Mouse (Mus musculus) brown adipose tissue, adult 24 weeks (tissue): Measurements from ENCODE around the gene Olfr190. TPM values are rescaled to one million over a fixed set of nuclear protein-coding genes. Genes with fewer than 3 reads are reported as not detected.

Source experiments
- polyA plus RNA-seq: library from polyadenylated mRNA; stranded (reverse); fragments of >200 nt; gene quantifications from 2 replicates; pipeline ENCODE4 v1.2.4, GENCODE M21; 2012; ENCODE audit not compliant: missing spikeins, insufficient read depth, insufficient read length

Gene Olfr190
- polyA plus RNA-seq, 1 experiment: not detected

Other genes with a start within 250 kb of the Olfr190 start
- gene Olfr177, start 203.2 kb downstream of the Olfr190 start, polyA plus RNA-seq: not detected in 2 replicates
- not detected in 2 replicates for gene Olfr178, start 185.9 kb downstream of the Olfr190 start, polyA plus RNA-seq
- gene Olfr181, start 149.2 kb downstream of the Olfr190 start, polyA plus RNA-seq: not detected in 2 replicates
- not detected in 2 replicates for gene Olfr180, start 148.6 kb downstream of the Olfr190 start, polyA plus RNA-seq
- gene Olfr183, start 82.6 kb downstream of the Olfr190 start, polyA plus RNA-seq: not detected in 2 replicates
- not detected in 2 replicates for gene Olfr186, start 47.7 kb downstream of the Olfr190 start, polyA plus RNA-seq
- not detected in 2 replicates for gene Olfr187, start 38.2 kb downstream of the Olfr190 start, polyA plus RNA-seq
- not detected in 2 replicates for gene Olfr191, start 11.8 kb upstream of the Olfr190 start, polyA plus RNA-seq
- gene Olfr193, start 33.9 kb upstream of the Olfr190 start, polyA plus RNA-seq: not detected in 2 replicates
- gene Olfr194, start 43.1 kb upstream of the Olfr190 start, polyA plus RNA-seq: not detected in 2 replicates
- not detected in 2 replicates for gene Olfr195, start 69.0 kb upstream of the Olfr190 start, polyA plus RNA-seq
- gene Olfr196, start 92.4 kb upstream of the Olfr190 start, polyA plus RNA-seq: not detected in 2 replicates
- not detected in 2 replicates for gene Olfr198, start 125.5 kb upstream of the Olfr190 start, polyA plus RNA-seq
- gene Olfr199, start 141.8 kb upstream of the Olfr190 start, polyA plus RNA-seq: not detected in 2 replicates
- not detected in 2 replicates for gene Olfr201, start 194.6 kb upstream of the Olfr190 start, polyA plus RNA-seq
- not detected in 2 replicates for gene Olfr202, start 208.8 kb upstream of the Olfr190 start, polyA plus RNA-seq
- gene Olfr203, start 220.9 kb upstream of the Olfr190 start, polyA plus RNA-seq: not detected in 2 replicates
- not detected in 2 replicates for gene Olfr204, start 240.2 kb upstream of the Olfr190 start, polyA plus RNA-seq